Mouse (Mus musculus) bone marrow, adult 2 months (tissue): Measurements from ENCODE around the gene H2-D1.
"Not testable (repeated sequence)": the region's sequence is repeated elsewhere in the genome, so short reads cannot be mapped to it uniquely, and the experiment has no call there.

ENCODE experiments used
- CTCF ChIP-seq: fragments of 200-500 bp; IDR thresholded peaks from 2 replicates; pipeline ENCODE4 v1.5.1; 2011; ENCODE audit warnings: low read length, control low read depth; ENCODE audit not compliant: control insufficient read depth, insufficient read depth
- POLR2A ChIP-seq: fragments of 200-500 bp; IDR thresholded peaks from 2 replicates; pipeline ENCODE4 v1.6.1; 2011; ENCODE audit warnings: low read depth, mild to moderate bottlenecking, control low read depth, low read length, borderline replicate concordance; ENCODE audit not compliant: control insufficient read depth

GRCm38 (mm10) chr17:35295796-35296195 lies 33.3 kb downstream of the H2-D1 start:
- TF ChIP-seq CTCF = peak; percentile 63
- not testable (repeated sequence) for TF ChIP-seq POLR2A
